11 mouse cellular contexts compared by ENCODE assay signal in genomic region chr2:169635428-169635827, GRCm38 (mm10). TPM values are rescaled to one million over a fixed set of nuclear protein-coding genes. Genes with fewer than 3 reads are reported as not detected.
DNase-seq lines count a peak whose midpoint lies in the region; ATAC-seq and TF ChIP-seq lines count a peak whose summit lies in the region.
"Had no signal": no experiment of that assay in that cellular context is flagged by ENCODE, and none has a peak within 500 bp of the region (broad histone marks: within the 10 kb centered on the region; RNA-seq: fewer than 3 reads in every experiment).

No protein-coding gene starts in this region.

- DNase-seq in layer of hippocampus, adult 2 months (ENCODE audit: low spot score in 2 of 2), result no peak
- no peak for DNase-seq in layer of hippocampus, adult 18-20 months (ENCODE audit: low spot score in 2 of 2)
- DNase-seq in kidney, adult 9 months, result peak; percentile 12
- DNase-seq in right cerebral cortex, postnatal 10 days (ENCODE audit: low spot score in 2 of 2), result no peak
- no peak for DNase-seq in spleen, adult 12 weeks (ENCODE audit: low spot score)
- DNase-seq in left cerebral cortex, adult 11 months (ENCODE audit: low spot score), result no peak
- DNase-seq: cerebellum, adult 18-20 months had no signal

- H3K9ac ChIP-seq in forebrain, embryonic 13.5 days, result 0 out of 2 replicates have a peak overlapping the region, but pooled peaks have one; percentile 14
- peak overlapping the region; percentile 92; the same call in 1 of the 2 replicates for H3K9ac ChIP-seq in neural tube, embryonic 12.5 days

- H3K4me1 ChIP-seq in forebrain, embryonic 13.5 days, result peaks cover 15% of the 10 kb centered on the region
- H3K4me1 ChIP-seq in neural tube, embryonic 12.5 days, result peaks cover 15% of the 10 kb centered on the region; the same call in 1 of the 2 replicates

- no peak for ATAC-seq in forebrain, embryonic 13.5 days
- ATAC-seq in neural tube, embryonic 12.5 days (ENCODE audit: low FRiP score, low read depth), result no peak

- H3K9me3 ChIP-seq in forebrain, embryonic 13.5 days (replicated peaks), result no peaks in the 10 kb centered on the region
- H3K9me3 ChIP-seq in neural tube, embryonic 12.5 days, result no peaks in the 10 kb centered on the region

- H3K36me3 ChIP-seq in forebrain, embryonic 13.5 days (ENCODE audit: poor library complexity, severe bottlenecking), result no peaks in the 10 kb centered on the region
- no peaks in the 10 kb centered on the region for H3K36me3 ChIP-seq in neural tube, embryonic 12.5 days

- no peak overlapping the region for H3K27ac ChIP-seq in layer of hippocampus, adult 2 months
- H3K27ac ChIP-seq in forebrain, embryonic 13.5 days, result no peak overlapping the region
- 0 out of 2 replicates have a peak overlapping the region, but pooled peaks have one; percentile 10 for H3K27ac ChIP-seq in neural tube, embryonic 12.5 days

- 31% methylated on average over 7 of the region's 7 CpGs for WGBS in forebrain, embryonic 13.5 days
- 21% methylated on average over 7 of the region's 7 CpGs for WGBS in neural tube, embryonic 12.5 days

- H3K4me3 ChIP-seq in layer of hippocampus, adult 2 months, result peak overlapping the region; percentile 58; the same call in 1 of the 2 replicates
- H3K4me3 ChIP-seq in forebrain, embryonic 13.5 days, result peak overlapping the region; percentile 65
- H3K4me3 ChIP-seq in neural tube, embryonic 12.5 days, result peak overlapping the region; percentile 75

- H3K27me3 ChIP-seq in forebrain, embryonic 13.5 days, result peaks cover 6% of the 10 kb centered on the region; the same call in 1 of the 2 replicates
- no peaks in the 10 kb centered on the region for H3K27me3 ChIP-seq in neural tube, embryonic 12.5 days (replicated peaks)

- no peak for TF ChIP-seq CTCF in layer of hippocampus, adult 2 months (conservative IDR thresholded peaks at IDR 0.05)

- peak overlapping the region; percentile 99 for H3K4me2 ChIP-seq in forebrain, embryonic 13.5 days
- H3K4me2 ChIP-seq in neural tube, embryonic 12.5 days (replicated peaks), result peak overlapping the region; percentile 86

RNA-seq across cellular contexts. Expression of gene Tshz2, which starts 2.6 kb away (rescaled TPM):
- 10 to 100 TPM; 25.1 to 33.5 TPM for total RNA-seq in layer of hippocampus, adult 2 months (2021)
- 10 to 100 TPM; 29.3 to 44.3 TPM for total RNA-seq in layer of hippocampus, adult 18-20 months (2021)
- polyA plus RNA-seq in forebrain, embryonic 13.5 days (2015; fragmentation: Nextera tagmentation; extraction: Ambion mirVana), result 8.7 and 9.8 TPM in 2 replicates
- 30.7 and 33.7 TPM in 2 replicates for polyA plus RNA-seq in neural tube, embryonic 12.5 days (2016; fragmentation: Nextera tagmentation; extraction: Ambion mirVana)
- total RNA-seq: MEL had no signal

RNA-seq across cellular contexts. Expression of gene Gm11011, which starts 47.9 kb away (rescaled TPM):
- not detected for total RNA-seq in layer of hippocampus, adult 2 months (2021)
- total RNA-seq in layer of hippocampus, adult 18-20 months (2021), result not detected
- not detected in 2 replicates for polyA plus RNA-seq in forebrain, embryonic 13.5 days (2015; fragmentation: Nextera tagmentation; extraction: Ambion mirVana)
- polyA plus RNA-seq in neural tube, embryonic 12.5 days (2016; fragmentation: Nextera tagmentation; extraction: Ambion mirVana), result not detected in 2 replicates
- total RNA-seq: left cerebral cortex, postnatal 25 days; MEL had no signal
